Mouse (Mus musculus) G1E-ER4 (cell line): ENCODE results near the gene Pprc1. TPM values are rescaled to one million over a fixed set of nuclear protein-coding genes. Genes with fewer than 3 reads are reported as not detected.

Experiments used
- GATA1 ChIP-seq: IDR thresholded peaks from one replicate; pipeline ENCODE4 v1.8.0; 2012; ENCODE audit warnings: low read length, inconsistent platforms
- polyA plus RNA-seq: library from polyadenylated mRNA; stranded (reverse); fragments of >175 nt; gene quantifications from 2 replicates; pipeline ENCODE4 v1.2.3, GENCODE M21; 2012

The Pprc1 gene
- polyA plus RNA-seq, 1 experiment: 41.4 TPM

DNA sequence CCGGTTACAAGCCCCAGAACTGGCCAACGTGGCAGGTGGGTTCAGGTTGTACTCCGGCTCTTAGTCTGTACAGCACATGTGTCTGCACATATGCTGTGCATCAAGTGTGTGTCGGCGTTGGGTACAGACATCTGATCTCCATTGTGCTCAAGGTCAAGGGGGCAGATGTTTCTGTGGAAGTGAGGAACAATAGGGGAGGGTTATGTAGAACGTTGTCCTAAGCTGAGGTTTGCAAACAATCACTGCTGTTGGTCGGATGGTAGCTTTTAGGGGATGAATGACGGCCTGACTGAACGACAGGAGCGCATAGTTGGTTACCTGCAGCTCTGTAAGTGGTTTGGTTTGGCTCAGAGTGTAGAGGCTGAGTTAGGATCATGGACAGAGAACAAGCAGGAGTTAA, 23.4 kb downstream of the Pprc1 start:
- TF ChIP-seq GATA1: no peak

GRCm38 (mm10) chr19:46073285-46073684, 28.6 kb downstream of the Pprc1 start:
- no peak for TF ChIP-seq GATA1

GRCm38 (mm10) chr19:46074266-46074665, 29.6 kb downstream of the Pprc1 start:
- no peak for TF ChIP-seq GATA1

DNA sequence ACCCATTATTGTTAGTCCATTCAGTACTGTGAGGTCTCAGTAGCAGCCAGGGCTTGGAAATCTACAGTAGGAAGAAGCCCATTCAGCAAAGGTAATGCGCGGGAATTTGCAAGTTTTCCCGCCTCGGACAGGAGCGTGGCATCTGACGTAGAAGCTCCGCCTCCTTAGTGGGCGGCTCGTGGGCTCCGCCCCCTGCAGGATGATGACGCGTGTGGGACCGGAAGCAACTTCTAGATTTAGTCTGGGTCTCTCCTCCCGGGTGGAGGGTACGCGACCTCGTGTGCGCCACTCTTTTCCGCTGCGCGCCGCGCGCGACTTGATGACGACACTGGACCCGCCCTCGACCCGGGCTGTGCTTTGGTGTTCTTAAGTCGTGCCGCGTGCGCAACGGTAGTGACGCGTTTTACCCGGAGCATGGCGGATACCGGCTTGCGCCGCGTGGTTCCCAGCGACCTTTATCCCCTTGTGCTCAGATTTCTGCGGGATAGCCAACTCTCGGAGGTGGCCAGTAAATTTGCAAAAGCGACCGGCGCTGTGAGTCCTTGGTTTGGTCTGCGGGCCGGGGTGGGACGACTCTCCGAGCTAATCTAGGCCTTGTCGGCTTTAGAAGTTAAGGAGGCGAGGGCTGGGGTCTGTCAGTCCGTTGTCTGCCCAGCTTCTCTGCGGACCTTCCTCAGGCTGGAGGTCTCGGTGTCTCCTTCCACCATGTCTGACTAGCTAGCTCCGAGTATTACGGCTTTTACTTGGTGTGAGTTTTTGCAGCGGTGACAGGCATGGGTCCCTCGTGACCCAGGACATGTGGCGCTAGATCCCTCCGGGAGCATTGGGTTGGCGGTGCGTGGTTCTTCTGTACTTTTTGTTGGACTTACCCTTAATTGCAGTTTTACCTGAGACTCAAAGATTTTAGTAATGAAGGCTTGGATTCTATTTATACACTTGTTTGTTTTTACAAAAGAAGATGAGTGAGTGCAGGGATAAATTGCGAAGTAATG, 31.2 kb downstream of the Pprc1 start, which contains the start of gene Nolc1:
Gene Nolc1, plus strand, starts transcription at position 248 of the 992 bp plus-strand sequence.
- TF ChIP-seq GATA1: no peak

GRCm38 (mm10) chr19:46078535-46078934, 33.8 kb downstream of the Pprc1 start:
- TF ChIP-seq GATA1: no peak

DNA sequence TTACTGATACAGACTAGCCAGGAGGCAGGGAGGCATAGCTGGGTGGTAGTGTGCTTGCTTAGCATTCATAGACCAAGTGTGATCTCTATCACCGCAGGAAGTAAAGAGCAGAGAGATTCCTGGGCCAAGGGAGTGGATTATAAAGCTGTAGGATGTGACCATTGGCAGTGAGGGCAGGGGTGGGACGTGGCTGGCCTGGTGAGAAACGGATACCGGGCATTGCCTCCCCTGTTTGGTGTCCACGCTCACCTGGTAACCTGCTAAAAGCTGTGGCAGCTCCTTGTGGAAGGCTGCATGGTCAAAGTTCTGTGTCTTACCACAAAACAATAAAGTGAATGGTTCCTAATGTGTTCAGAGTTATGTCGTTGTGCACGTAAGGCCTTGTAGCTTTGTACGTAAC, 40.5 kb downstream of the Pprc1 start:
- TF ChIP-seq GATA1: no peak

- TF ChIP-seq GATA1: no peak
Measured at GRCm38 (mm10) chr19:46086337-46086736, 41.7 kb downstream of the Pprc1 start.

GRCm38 (mm10) chr19:46087871-46088270, 43.2 kb downstream of the Pprc1 start:
- no peak for TF ChIP-seq GATA1

DNA sequence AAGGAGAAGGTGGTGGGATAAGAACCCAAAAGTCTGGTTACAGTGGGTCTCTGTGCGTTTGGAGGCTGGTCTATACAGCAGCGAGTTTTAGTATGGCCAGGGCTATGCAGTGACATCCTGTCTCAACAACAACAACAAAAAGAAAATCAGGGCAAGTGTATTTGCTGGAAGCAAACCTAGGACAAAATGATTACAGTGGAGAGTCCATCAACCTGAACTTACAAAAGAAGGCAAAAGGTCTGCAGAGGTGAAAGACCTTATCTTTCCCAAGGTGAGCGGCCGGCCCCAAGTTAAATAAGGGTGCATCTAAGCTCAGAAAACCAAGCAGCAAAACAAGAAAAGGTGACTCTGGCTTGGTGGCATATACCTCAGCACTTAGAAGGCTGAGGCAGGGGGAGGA, 47.0 kb downstream of the Pprc1 start:
- no peak for TF ChIP-seq GATA1

DNA sequence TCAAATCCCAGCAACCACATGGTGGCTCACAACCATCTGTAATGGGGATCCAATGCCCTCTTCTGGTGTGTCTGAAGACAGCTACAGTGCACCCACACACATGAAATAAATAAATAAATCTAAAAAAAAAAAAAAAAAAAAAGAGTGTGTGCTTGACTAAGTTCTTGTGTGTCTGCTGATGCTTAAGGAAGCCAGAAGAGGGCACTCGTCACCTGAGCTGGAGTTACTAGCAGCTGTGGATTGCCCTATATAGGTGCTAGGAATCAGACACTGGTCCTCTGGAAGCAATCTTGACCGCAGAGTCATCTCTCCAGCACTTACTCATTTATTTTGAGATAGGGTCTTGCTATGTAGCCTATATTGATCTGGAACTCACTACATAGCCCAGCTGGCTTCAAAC, 49.5 kb downstream of the Pprc1 start:
- TF ChIP-seq GATA1: no peak

DNA sequence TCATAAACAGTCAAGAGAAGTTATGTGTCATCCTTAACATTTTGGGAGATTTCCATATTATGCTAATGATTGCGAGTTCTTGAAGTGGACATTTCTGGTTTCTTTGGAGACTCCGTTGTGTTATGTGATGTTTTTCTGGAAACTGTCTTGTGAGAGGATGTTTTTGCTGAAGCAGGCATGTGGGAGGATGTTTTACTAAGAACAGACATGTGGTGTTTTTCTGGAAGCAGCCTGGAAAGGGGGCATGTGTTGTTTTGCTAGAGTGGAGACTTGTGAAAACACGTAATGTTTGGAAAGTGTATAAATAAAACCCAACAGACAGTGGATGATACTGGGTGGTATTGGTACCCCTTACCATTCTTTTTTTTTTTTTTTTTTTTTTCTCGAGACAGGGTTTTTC, 50.6 kb downstream of the Pprc1 start:
- TF ChIP-seq GATA1: no peak

DNA sequence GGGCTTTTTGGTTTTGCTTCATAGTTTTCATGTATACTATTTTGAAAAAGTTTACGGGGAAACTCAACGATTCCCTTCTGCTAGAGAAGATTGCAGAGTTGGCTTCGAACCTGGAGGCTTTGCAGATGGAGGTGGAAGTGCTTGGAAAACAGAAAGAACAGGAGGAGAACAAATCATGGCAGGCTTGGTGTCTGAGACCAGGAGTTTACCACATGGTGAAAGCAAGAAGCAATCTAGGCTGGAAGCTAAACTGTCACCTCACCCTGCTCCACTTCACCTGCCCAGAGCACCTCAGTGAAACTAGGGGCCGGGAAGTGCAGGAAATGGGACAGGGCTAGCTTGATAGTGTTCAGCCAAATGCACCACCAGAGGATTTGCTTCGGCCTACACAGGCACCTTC, 51.7 kb downstream of the Pprc1 start:
- no peak for TF ChIP-seq GATA1

GRCm38 (mm10) chr19:46099561-46099960, 54.9 kb downstream of the Pprc1 start:
- TF ChIP-seq GATA1: no peak

- no peak for TF ChIP-seq GATA1
Measured at GRCm38 (mm10) chr19:46103437-46104186, 58.9 kb downstream of the Pprc1 start.

- TF ChIP-seq GATA1: no peak
Measured at GRCm38 (mm10) chr19:46104187-46104557, 59.5 kb downstream of the Pprc1 start.

DNA sequence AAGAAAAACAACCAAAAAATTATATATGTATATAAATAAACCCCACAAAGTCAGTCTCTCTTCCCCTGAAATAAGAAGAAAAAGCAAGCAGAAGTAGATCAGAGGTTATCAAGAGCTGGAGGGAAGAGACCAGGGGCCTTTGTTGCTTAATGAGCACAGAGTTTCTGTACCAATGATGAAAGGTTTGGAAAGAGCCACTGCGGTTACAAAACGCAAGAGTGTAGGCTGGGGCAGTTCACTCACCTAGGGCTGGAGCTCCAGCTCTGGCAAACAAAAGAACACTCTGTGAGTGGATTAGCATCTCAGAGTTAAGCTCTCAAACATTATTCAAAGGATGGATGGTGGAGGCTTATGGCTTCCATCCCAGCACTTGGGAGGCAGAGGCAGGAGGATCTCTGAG, 65.5 kb downstream of the Pprc1 start:
- TF ChIP-seq GATA1: no peak
